Mouse (Mus musculus) heart, postnatal 0 days (tissue): ENCODE results near the gene Bmpr1a. TPM values are rescaled to one million over a fixed set of nuclear protein-coding genes. Genes with fewer than 3 reads are reported as not detected.

Experiments
- ATAC-seq: fragments of 200-750 bp; cut with Nextera tagmentation; 2 replicates; pipeline ENCODE4 v1.8.0; 2017; ENCODE audit warnings: low read depth, moderate number of reproducible peaks, moderate library complexity; ENCODE audit not compliant: insufficient read depth
- DNase-seq: peaks from one replicate; pipeline ENCODE4 v3.0.0-alpha.2; 2016; ENCODE audit warnings: low spot score
- H3K27ac ChIP-seq: fragments of 300-500 bp; sonication (generic); 2 replicates; pipeline ENCODE4 v1.5.1; 2014; ENCODE audit warnings: low read depth, mild to moderate bottlenecking
- H3K27me3 ChIP-seq: fragments of 300-500 bp; sonication (generic); 2 replicates; pipeline ENCODE4 v1.6.1; 2014; ENCODE audit warnings: low read length, mixed read lengths; ENCODE audit not compliant: control insufficient read depth, insufficient read depth
- H3K36me3 ChIP-seq: fragments of 300-500 bp; sonication (generic); replicated peaks from 2 replicates; pipeline ENCODE4 v1.6.1; 2014; ENCODE audit warnings: low read length, mixed read lengths; ENCODE audit not compliant: control insufficient read depth, insufficient read depth
- H3K4me1 ChIP-seq: fragments of 300-500 bp; sonication (generic); 2 replicates; pipeline ENCODE4 v1.6.1; 2014; ENCODE audit warnings: antibody characterized with exemption; ENCODE audit not compliant: control insufficient read depth, insufficient read depth
- H3K4me2 ChIP-seq: fragments of 300-500 bp; sonication (generic); 2 replicates; pipeline ENCODE4 v1.6.1; 2014; ENCODE audit warnings: low read depth, mild to moderate bottlenecking, low read length, moderate library complexity
- H3K4me3 ChIP-seq: fragments of 300-500 bp; sonication (generic); 2 replicates; pipeline ENCODE4 v1.5.1; 2014; ENCODE audit warnings: low read depth, low read length
- H3K9ac ChIP-seq: fragments of 300-500 bp; sonication (generic); replicated peaks from 2 replicates; pipeline ENCODE4 v1.6.1; 2014; ENCODE audit warnings: low read depth, low read length, mixed read lengths
- H3K9me3 ChIP-seq: fragments of 300-500 bp; sonication (generic); replicated peaks from 2 replicates; pipeline ENCODE4 v1.6.1; 2016; ENCODE audit warnings: low read length; ENCODE audit not compliant: control insufficient read depth
- CTCF ChIP-seq: IDR thresholded peaks from 2 replicates; pipeline ENCODE4 v1.5.1; 2016; ENCODE audit warnings: antibody characterized with exemption, control low read depth, low read depth
- EP300 ChIP-seq: IDR thresholded peaks from 2 replicates; pipeline ENCODE4 v1.6.1; 2016; ENCODE audit warnings: antibody characterized with exemption, low read depth
- WGBS: fragments of 180-500 bp; shearing (Covaris S2); extraction: QIAGEN DNeasy Blood & Tissue Kit; methylation state at CpG from one replicate; pipeline ENCODE4 v1.1.7; 2014; 5-methylcytosine and 5-hydroxymethylcytosine counted together
- polyA plus RNA-seq: library from polyadenylated mRNA; unstranded; fragments of >200 nt; fragmentation: Nextera tagmentation; extraction: Ambion mirVana; gene quantifications from 2 replicates; pipeline ENCODE4 v1.2.1, GENCODE M21; 2015
- total RNA-seq: library from RNA; depleted of rRNA; stranded (reverse); fragments of >200 nt; gene quantifications from 2 replicates; pipeline ENCODE4 v1.2.3, GENCODE M21; 2014; ENCODE audit warnings: low replicate concordance; rRNA removed

Gene Bmpr1a
- total and polyA plus RNA-seq, 2 experiments from 2014 or later: 38.6 to 130 TPM

- WGBS: 6% methylated on average over 32 of the region's 32 CpGs
- no peaks in the 10 kb centered on the region for H3K9me3 ChIP-seq
- H3K27ac ChIP-seq: no peak overlapping the region
- peak overlapping the region; percentile 40 for H3K9ac ChIP-seq
- H3K36me3 ChIP-seq: no peaks in the 10 kb centered on the region
- H3K4me3 ChIP-seq: peak overlapping the region; percentile 49
- DNase-seq (peak; percentile 61), ATAC-seq (peak; percentile 88)
- H3K4me2 ChIP-seq: peak overlapping the region; percentile 88
- H3K27me3 ChIP-seq: no peaks in the 10 kb centered on the region
- no peaks in the 10 kb centered on the region for H3K4me1 ChIP-seq
- TF ChIP-seq CTCF: peak; percentile 33
- peak; percentile 46; the same call in 1 of the 2 replicates for TF ChIP-seq EP300
Measured at GRCm38 (mm10) chr14:34363490-34364253, 139.5 kb downstream of the Bmpr1a start.

- Histone ChIP-seq H3K27me3 (no peaks in the 10 kb centered on the region), H3K4me1 (no peaks in the 10 kb centered on the region), H3K27ac (no peak overlapping the region), H3K4me2 (peak overlapping the region; percentile 88), H3K9me3 (no peaks in the 10 kb centered on the region), H3K4me3 (peak overlapping the region; percentile 49), H3K36me3 (no peaks in the 10 kb centered on the region), H3K9ac (peak overlapping the region; percentile 40; the same call in 1 of the 2 replicates)
- 33% methylated on average over 18 of the region's 18 CpGs for WGBS
- DNase-seq: peak; percentile 50
- no peak for TF ChIP-seq EP300
- peak; percentile 69 for TF ChIP-seq CTCF
- peak; percentile 62 for ATAC-seq
Measured at GRCm38 (mm10) chr14:34362726-34363445, 140.3 kb downstream of the Bmpr1a start.

- Histone ChIP-seq H3K4me2 (no peak overlapping the region), H3K27me3 (no peaks in the 10 kb centered on the region), H3K9ac (no peak overlapping the region), H3K27ac (no peak overlapping the region), H3K4me1 (no peaks in the 10 kb centered on the region), H3K36me3 (no peaks in the 10 kb centered on the region), H3K9me3 (no peaks in the 10 kb centered on the region), H3K4me3 (no peak overlapping the region)
- 44% methylated on average over 4 of the region's 4 CpGs for WGBS
- no peak for TF ChIP-seq EP300
- TF ChIP-seq CTCF: no peak
- DNase-seq (no peak), ATAC-seq (no peak)
Measured at GRCm38 (mm10) chr14:34362135-34362534, 141.0 kb downstream of the Bmpr1a start.

Other genes with a start within 250 kb of the Bmpr1a start
- 0.35 and 2.9 TPM in 2 replicates for gene Shld2, start 192.8 kb downstream of the Bmpr1a start, total RNA-seq
- gene Shld2, start 192.8 kb downstream of the Bmpr1a start, polyA plus RNA-seq: 9.6 and 10.9 TPM in 2 replicates
- gene Glud1, start 192.6 kb downstream of the Bmpr1a start, total RNA-seq: 55.9 and 70.0 TPM in 2 replicates
- 57.0 and 58.3 TPM in 2 replicates for gene Glud1, start 192.6 kb downstream of the Bmpr1a start, polyA plus RNA-seq
- gene Fam25c, start 147.9 kb downstream of the Bmpr1a start, total RNA-seq: not detected in 2 replicates
- not detected in 2 replicates for gene Fam25c, start 147.9 kb downstream of the Bmpr1a start, polyA plus RNA-seq
- gene Sncg, start 128.6 kb downstream of the Bmpr1a start, total RNA-seq: 0.31 and 3.1 TPM in 2 replicates
- gene Sncg, start 128.6 kb downstream of the Bmpr1a start, polyA plus RNA-seq: 0.92 and 1.7 TPM in 2 replicates
- gene Mmrn2, start 127.9 kb downstream of the Bmpr1a start, total RNA-seq: 41.7 and 85.7 TPM in 2 replicates
- 18.7 and 20.4 TPM in 2 replicates for gene Mmrn2, start 127.9 kb downstream of the Bmpr1a start, polyA plus RNA-seq
- gene 9230112D13Rik, start 19.5 kb upstream of the Bmpr1a start, total RNA-seq: not detected in 2 replicates
- gene 9230112D13Rik, start 19.5 kb upstream of the Bmpr1a start, polyA plus RNA-seq: not detected in 2 replicates
- gene Ldb3, start 85.3 kb upstream of the Bmpr1a start, total RNA-seq: 518 and 526 TPM in 2 replicates
- gene Ldb3, start 85.3 kb upstream of the Bmpr1a start, polyA plus RNA-seq: 376 and 380 TPM in 2 replicates
- gene Opn4, start 96.8 kb upstream of the Bmpr1a start, total RNA-seq: 5.9 and 8.6 TPM in 2 replicates
- 8.4 and 8.7 TPM in 2 replicates for gene Opn4, start 96.8 kb upstream of the Bmpr1a start, polyA plus RNA-seq
- gene Wapl, start 170.6 kb upstream of the Bmpr1a start, total RNA-seq: 17.1 and 25.2 TPM in 2 replicates
- gene Wapl, start 170.6 kb upstream of the Bmpr1a start, polyA plus RNA-seq: 10.2 and 10.8 TPM in 2 replicates